In the genomic region with DNA sequence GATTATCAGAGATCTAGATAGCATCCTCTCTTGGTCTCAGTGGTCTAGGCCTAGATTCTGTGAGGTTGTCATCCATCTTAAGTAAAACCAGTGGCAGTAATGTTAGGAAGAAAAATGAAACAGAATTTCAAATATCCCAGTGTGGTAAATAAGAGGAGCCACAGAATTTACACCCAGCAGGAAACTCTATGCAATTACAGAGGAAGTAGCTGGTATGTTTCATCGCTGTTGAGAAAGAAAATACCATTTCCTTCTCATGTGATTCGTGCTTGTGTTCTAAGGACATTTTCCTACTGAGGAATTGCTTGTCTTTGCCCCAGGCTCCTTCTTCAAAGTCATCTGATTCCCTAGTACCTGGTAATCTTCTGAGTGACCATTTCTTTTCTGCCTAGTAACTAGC, we compare ENCODE assay signal across 17 mouse cellular contexts.
DNase-seq lines count a peak whose midpoint lies in the region; ATAC-seq and TF ChIP-seq lines count a peak whose summit lies in the region.
"Had no signal": no experiment of that assay in that cellular context is flagged by ENCODE, and none has a peak within 500 bp of the region (broad histone marks: within the 10 kb centered on the region; RNA-seq: fewer than 3 reads in every experiment).

No protein-coding gene starts in this region.

- no peak overlapping the region for H3K4me2 ChIP-seq in hindbrain, embryonic 13.5 days
- no peak overlapping the region for H3K4me2 ChIP-seq in lung, postnatal 0 days (replicated peaks; ENCODE audit: low read depth, low read length)
- no peak overlapping the region for H3K4me2 ChIP-seq in forebrain, embryonic 13.5 days
- H3K4me2 ChIP-seq: limb, embryonic 15.5 days had no signal

- no peak for TF ChIP-seq EP300 in lung, postnatal 0 days (IDR thresholded peaks at IDR 0.05)

- TF ChIP-seq CTCF in lung, postnatal 0 days (IDR thresholded peaks at IDR 0.05), result no peak

- no peak for DNase-seq in hindbrain, embryonic 10.5 days (ENCODE audit: low spot score)
- peak; percentile 50 for DNase-seq in lung, postnatal 0 days (ENCODE audit: low spot score)
- DNase-seq in lung, adult 18-20 months, result no peak
- DNase-seq: cerebellum, adult 11 months; cerebellum, postnatal 14 days; gastrocnemius, postnatal 36 days; heart, postnatal 10 days; kidney, adult 8-10 months; kidney, postnatal 36 days had no signal

- WGBS in hindbrain, embryonic 13.5 days, result 79% methylated on average over 2 of the region's 2 CpGs
- WGBS in hindbrain, embryonic 10.5 days, result 66% methylated on average over 2 of the region's 2 CpGs
- 37% methylated on average over 2 of the region's 2 CpGs for WGBS in lung, postnatal 0 days
- WGBS in forebrain, embryonic 13.5 days, result 79% methylated on average over 2 of the region's 2 CpGs

- H3K4me1 ChIP-seq in hindbrain, embryonic 13.5 days (replicated peaks), result peaks cover 21% of the 10 kb centered on the region
- H3K4me1 ChIP-seq in hindbrain, embryonic 10.5 days (replicated peaks), result peaks cover 16% of the 10 kb centered on the region
- peaks cover 11% of the 10 kb centered on the region; the same call in 1 of the 2 replicates for H3K4me1 ChIP-seq in lung, postnatal 0 days (ENCODE audit: insufficient read depth, low read depth, low read length)
- H3K4me1 ChIP-seq in brown adipose tissue, adult 24 weeks (ENCODE audit: control insufficient read depth, insufficient read depth, insufficient read length, low read length), result peaks cover 25% of the 10 kb centered on the region
- H3K4me1 ChIP-seq in forebrain, embryonic 13.5 days, result peaks cover 12% of the 10 kb centered on the region; the same call in 1 of the 2 replicates
- H3K4me1 ChIP-seq: limb, embryonic 15.5 days had no signal

- H3K4me3 ChIP-seq in hindbrain, embryonic 13.5 days, result no peak overlapping the region
- H3K4me3 ChIP-seq in hindbrain, embryonic 10.5 days, result no peak overlapping the region
- H3K4me3 ChIP-seq in lung, postnatal 0 days (ENCODE audit: low read depth, low read length), result no peak overlapping the region
- no peak overlapping the region for H3K4me3 ChIP-seq in brown adipose tissue, adult 24 weeks (ENCODE audit: insufficient read depth, low read depth, low read length)
- H3K4me3 ChIP-seq in forebrain, embryonic 13.5 days, result no peak overlapping the region
- H3K4me3 ChIP-seq: limb, embryonic 15.5 days had no signal

- no peaks in the 10 kb centered on the region for H3K9me3 ChIP-seq in hindbrain, embryonic 13.5 days
- H3K9me3 ChIP-seq in hindbrain, embryonic 10.5 days, result no peaks in the 10 kb centered on the region
- H3K9me3 ChIP-seq in lung, postnatal 0 days (ENCODE audit: low read length), result no peaks in the 10 kb centered on the region
- H3K9me3 ChIP-seq in forebrain, embryonic 13.5 days (replicated peaks), result no peaks in the 10 kb centered on the region
- H3K9me3 ChIP-seq: G1E; limb, embryonic 15.5 days had no signal

- peak overlapping the region; percentile 31; the same call in 1 of the 2 replicates for H3K27ac ChIP-seq in hindbrain, embryonic 13.5 days
- H3K27ac ChIP-seq in hindbrain, embryonic 10.5 days, result no peak overlapping the region
- 0 out of 2 replicates have a peak overlapping the region, but pooled peaks have one; percentile 1 for H3K27ac ChIP-seq in lung, postnatal 0 days (ENCODE audit: low read length)
- H3K27ac ChIP-seq in brown adipose tissue, adult 24 weeks (replicated peaks; ENCODE audit: low read depth, low read length), result peak overlapping the region; percentile 22
- no peak overlapping the region for H3K27ac ChIP-seq in forebrain, embryonic 13.5 days
- H3K27ac ChIP-seq: stomach, postnatal 0 days had no signal

- H3K27me3 ChIP-seq in hindbrain, embryonic 13.5 days, result no peaks in the 10 kb centered on the region
- no peaks in the 10 kb centered on the region for H3K27me3 ChIP-seq in hindbrain, embryonic 10.5 days (ENCODE audit: insufficient read depth, poor library complexity, severe bottlenecking)
- H3K27me3 ChIP-seq in lung, postnatal 0 days (replicated peaks; ENCODE audit: insufficient read depth, low read length), result no peaks in the 10 kb centered on the region
- peaks cover 2% of the 10 kb centered on the region; the same call in 1 of the 2 replicates for H3K27me3 ChIP-seq in forebrain, embryonic 13.5 days
- H3K27me3 ChIP-seq: limb, embryonic 15.5 days had no signal

- no peak overlapping the region for H3K9ac ChIP-seq in hindbrain, embryonic 13.5 days
- H3K9ac ChIP-seq in lung, postnatal 0 days (replicated peaks; ENCODE audit: low read depth), result no peak overlapping the region
- no peak overlapping the region for H3K9ac ChIP-seq in forebrain, embryonic 13.5 days
- H3K9ac ChIP-seq: limb, embryonic 15.5 days had no signal

- ATAC-seq in hindbrain, embryonic 13.5 days (ENCODE audit: low FRiP score), result no peak
- ATAC-seq in lung, postnatal 0 days, result no peak
- peak; percentile 70 for ATAC-seq in megakaryocyte progenitor cell, adult 5-6 weeks (replicated peaks; ENCODE audit: poor library complexity)
- no peak for ATAC-seq in forebrain, embryonic 13.5 days
- ATAC-seq: midbrain, embryonic 16.5 days had no signal

- H3K36me3 ChIP-seq in hindbrain, embryonic 13.5 days, result peaks cover 9% of the 10 kb centered on the region; the same call in 1 of the 2 replicates
- no peaks in the 10 kb centered on the region for H3K36me3 ChIP-seq in hindbrain, embryonic 10.5 days
- peaks cover 9% of the 10 kb centered on the region; the same call in 1 of the 2 replicates for H3K36me3 ChIP-seq in lung, postnatal 0 days (ENCODE audit: insufficient read depth, low read length)
- no peaks in the 10 kb centered on the region; the same call in 1 of the 2 replicates for H3K36me3 ChIP-seq in forebrain, embryonic 13.5 days (ENCODE audit: poor library complexity, severe bottlenecking)
- H3K36me3 ChIP-seq: G1E; limb, embryonic 15.5 days had no signal

Comparison
In these comparisons a context has a peak if more than half of its experiments do, and no peak if none do; other contexts are left out.
1. H3K27ac ChIP-seq: peak in hindbrain, embryonic 13.5 days (single experiment), lung, postnatal 0 days (single experiment) and brown adipose tissue, adult 24 weeks (single experiment); none in hindbrain, embryonic 10.5 days (single experiment) and forebrain, embryonic 13.5 days (single experiment).